Mouse (Mus musculus): ENCODE results near the gene Gm5926. TPM values are rescaled to one million over a fixed set of nuclear protein-coding genes. Genes with fewer than 3 reads are reported as not detected.

The Gm5926 gene
- total RNA-seq (2023): not detected

DNA sequence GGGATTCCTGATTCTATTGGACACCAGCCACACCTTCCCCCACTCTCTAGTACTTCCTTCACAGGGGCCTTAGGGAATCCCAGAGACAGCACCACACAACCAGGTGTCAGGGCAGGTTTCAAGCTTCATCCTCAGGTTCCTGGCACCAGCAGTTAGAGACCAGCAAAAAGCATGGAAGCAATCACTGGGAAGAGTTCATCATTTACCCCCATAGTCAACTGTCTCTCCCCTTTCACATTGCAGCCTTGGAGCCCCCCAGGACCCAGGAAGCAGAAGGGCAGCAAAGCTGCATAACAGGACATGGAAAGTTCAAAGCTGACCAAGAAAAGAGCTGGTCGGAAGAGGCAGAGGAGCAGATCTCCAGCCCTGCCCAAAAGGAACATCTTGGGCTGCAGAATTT lies at the start of gene Gm5926:
Gene Gm5926 (plus strand): TSS at position 301 of the 400 bp plus-strand sequence.

Other genes with a start within 250 kb of the Gm5926 start
- gene Btbd35f1, start 90.7 kb upstream of the Gm5926 start, total RNA-seq (2023): not detected
- not detected for gene Btbd35f21, start 75.4 kb downstream of the Gm5926 start, total RNA-seq (2023)
- not detected for gene Btbd35f30, start 243.9 kb downstream of the Gm5926 start, total RNA-seq (2023)